Mouse (Mus musculus): Measurements from ENCODE around the gene Spcs2.
"Not testable (repeated sequence)": the region's sequence is repeated elsewhere in the genome, so short reads cannot be mapped to it uniquely, and the experiment has no call there.

The Spcs2 gene

GRCm38 (mm10) chr7:99824649-99825483, 38.4 kb downstream of the Spcs2 start:
- no peak for DNase-seq (ENCODE audit: extremely low spot score, low read depth, low spot score)

GRCm38 (mm10) chr7:99823045-99823663, 40.1 kb downstream of the Spcs2 start:
- no peak for DNase-seq (ENCODE audit: extremely low spot score, low read depth, low spot score)

GRCm38 (mm10) chr7:99822426-99822825, 40.8 kb downstream of the Spcs2 start:
- DNase-seq (ENCODE audit: extremely low spot score, low read depth, low spot score): no peak

GRCm38 (mm10) chr7:99821953-99822352, 41.3 kb downstream of the Spcs2 start:
- no peak for DNase-seq (ENCODE audit: extremely low spot score, low read depth, low spot score)

GRCm38 (mm10) chr7:99818181-99818725, 45.0 kb downstream of the Spcs2 start:
- DNase-seq (ENCODE audit: extremely low spot score, low read depth, low spot score): not testable (repeated sequence)

GRCm38 (mm10) chr7:99813394-99813793, 49.9 kb downstream of the Spcs2 start:
- no peak for DNase-seq (ENCODE audit: extremely low spot score, low read depth, low spot score)

GRCm38 (mm10) chr7:99811661-99812060, 51.6 kb downstream of the Spcs2 start:
- no peak for DNase-seq (ENCODE audit: extremely low spot score, low read depth, low spot score)

GRCm38 (mm10) chr7:99810814-99811213, 52.4 kb downstream of the Spcs2 start:
- DNase-seq (ENCODE audit: extremely low spot score, low read depth, low spot score): no peak

GRCm38 (mm10) chr7:99807043-99807442, 56.2 kb downstream of the Spcs2 start:
- DNase-seq (ENCODE audit: extremely low spot score, low read depth, low spot score): not testable (repeated sequence)

GRCm38 (mm10) chr7:99805340-99805739, 57.9 kb downstream of the Spcs2 start:
- DNase-seq (ENCODE audit: extremely low spot score, low read depth, low spot score): no peak

GRCm38 (mm10) chr7:99804033-99804432, 59.2 kb downstream of the Spcs2 start:
- DNase-seq (ENCODE audit: extremely low spot score, low read depth, low spot score): not testable (repeated sequence)

- DNase-seq (ENCODE audit: extremely low spot score, low read depth, low spot score): no peak
Measured at GRCm38 (mm10) chr7:99803535-99803934, 59.7 kb downstream of the Spcs2 start.

- no peak for DNase-seq (ENCODE audit: extremely low spot score, low read depth, low spot score)
Measured at GRCm38 (mm10) chr7:99799118-99799517, 64.1 kb downstream of the Spcs2 start.

GRCm38 (mm10) chr7:99797911-99798647, 65.2 kb downstream of the Spcs2 start:
- DNase-seq (ENCODE audit: extremely low spot score, low read depth, low spot score): peak; percentile 89

GRCm38 (mm10) chr7:99797261-99797660, 66.0 kb downstream of the Spcs2 start:
- DNase-seq (ENCODE audit: extremely low spot score, low read depth, low spot score): no peak

GRCm38 (mm10) chr7:99796471-99796870, 66.8 kb downstream of the Spcs2 start:
- no peak for DNase-seq (ENCODE audit: extremely low spot score, low read depth, low spot score)

- no peak for DNase-seq (ENCODE audit: extremely low spot score, low read depth, low spot score)
Measured at GRCm38 (mm10) chr7:99795192-99795981, 67.9 kb downstream of the Spcs2 start.

- DNase-seq (ENCODE audit: extremely low spot score, low read depth, low spot score): no peak
Measured at GRCm38 (mm10) chr7:99794096-99794495, 69.2 kb downstream of the Spcs2 start.

- DNase-seq (ENCODE audit: extremely low spot score, low read depth, low spot score): no peak
Measured at GRCm38 (mm10) chr7:99790816-99791215, 72.4 kb downstream of the Spcs2 start.

- no peak for DNase-seq (ENCODE audit: extremely low spot score, low read depth, low spot score)
Measured at GRCm38 (mm10) chr7:99788563-99788962, 74.7 kb downstream of the Spcs2 start.

- no peak for DNase-seq (ENCODE audit: extremely low spot score, low read depth, low spot score)
Measured at GRCm38 (mm10) chr7:99787935-99788334, 75.3 kb downstream of the Spcs2 start.

All from hindlimb bud, embryonic 11.5 days (tissue).